Mouse (Mus musculus): ENCODE data around the gene Lrpap1. TPM values are rescaled to one million over a fixed set of nuclear protein-coding genes. Genes with fewer than 3 reads are reported as not detected.

Lrpap1 gene
- polyA plus RNA-seq, 1 experiment, result 113 TPM

GRCm38 (mm10) chr5:35070953-35071352 lies 34.6 kb downstream of the Lrpap1 start:
- no peak overlapping the region for H3K27ac ChIP-seq (ENCODE audit: insufficient read depth, low read length)

DNA sequence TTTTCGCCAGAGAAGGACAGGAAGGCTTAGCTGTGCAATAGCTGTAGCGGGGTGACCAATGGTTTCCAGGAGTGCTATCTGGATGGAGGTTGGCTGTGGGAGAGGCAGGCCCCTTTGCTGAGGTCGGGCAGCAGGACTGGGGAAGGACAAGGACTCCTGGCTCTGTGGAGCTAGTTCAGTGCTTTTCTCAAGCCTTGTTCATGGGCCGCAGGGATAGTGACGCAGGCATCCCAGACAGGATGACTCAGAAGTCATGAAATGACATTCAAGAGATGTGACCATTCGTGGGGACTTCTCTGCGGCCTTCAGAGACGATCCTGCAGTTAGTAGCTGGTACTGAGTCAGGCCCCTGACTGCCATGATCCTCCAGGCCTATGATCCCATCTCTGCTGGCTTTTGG lies 35.3 kb downstream of the Lrpap1 start:
- Histone ChIP-seq H3K4me3 (ENCODE audit: insufficient read depth, low read length) (no peak overlapping the region), H3K4me1 (ENCODE audit: control insufficient read depth, insufficient read depth, low read length) (no peaks in the 10 kb centered on the region), H3K27ac (ENCODE audit: insufficient read depth, low read length) (no peak overlapping the region)
- TF ChIP-seq POLR2A (IDR thresholded peaks at IDR 0.05; ENCODE audit: extremely low read depth, insufficient read depth, low read length) (no peak), CTCF (IDR thresholded peaks at IDR 0.05; ENCODE audit: extremely low read depth, insufficient read depth, low read length) (no peak)

More at GRCm38 (mm10) chr5:35070953-35071352, 34.6 kb downstream of the Lrpap1 start:
- no peak overlapping the region for H3K4me3 ChIP-seq (ENCODE audit: insufficient read depth, low read length)
- no peak for TF ChIP-seq CTCF (IDR thresholded peaks at IDR 0.05; ENCODE audit: extremely low read depth, insufficient read depth, low read length)
- TF ChIP-seq POLR2A (IDR thresholded peaks at IDR 0.05; ENCODE audit: extremely low read depth, insufficient read depth, low read length), result no peak
- H3K4me1 ChIP-seq (ENCODE audit: control insufficient read depth, insufficient read depth, low read length), result no peaks in the 10 kb centered on the region

- Histone ChIP-seq H3K27ac (ENCODE audit: insufficient read depth, low read length) (no peak overlapping the region), H3K4me1 (ENCODE audit: control insufficient read depth, insufficient read depth, low read length) (no peaks in the 10 kb centered on the region)
- no peak for TF ChIP-seq CTCF (IDR thresholded peaks at IDR 0.05; ENCODE audit: extremely low read depth, insufficient read depth, low read length)
- TF ChIP-seq POLR2A (IDR thresholded peaks at IDR 0.05; ENCODE audit: extremely low read depth, insufficient read depth, low read length), result no peak
Measured at GRCm38 (mm10) chr5:35069841-35070240, 35.7 kb downstream of the Lrpap1 start.

DNA sequence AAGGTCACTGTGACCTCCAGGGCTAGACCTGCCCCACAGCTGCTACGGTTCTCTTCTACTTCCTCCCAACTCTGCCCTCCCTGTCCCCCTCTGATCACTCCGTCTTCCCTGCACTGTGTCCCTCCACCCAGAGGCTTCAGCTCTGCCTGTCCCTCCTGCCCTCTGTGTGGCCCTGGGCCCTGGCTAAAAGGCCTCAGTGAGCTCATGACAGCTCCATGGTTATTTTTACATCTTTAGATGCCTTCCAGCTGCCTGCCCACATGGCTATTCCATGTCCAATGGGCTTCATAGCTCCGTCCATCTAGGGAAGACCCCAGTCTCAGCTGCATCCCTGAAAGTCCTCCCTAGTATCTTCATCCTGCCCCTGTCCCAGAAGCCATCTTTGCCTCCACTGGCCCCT lies 45.5 kb downstream of the Lrpap1 start:
- Histone ChIP-seq H3K4me3 (ENCODE audit: insufficient read depth, low read length) (no peak overlapping the region), H3K27ac (ENCODE audit: insufficient read depth, low read length) (no peak overlapping the region), H3K4me1 (ENCODE audit: control insufficient read depth, insufficient read depth, low read length) (peaks cover 5% of the 10 kb centered on the region)
- TF ChIP-seq POLR2A (IDR thresholded peaks at IDR 0.05; ENCODE audit: extremely low read depth, insufficient read depth, low read length) (no peak), CTCF (IDR thresholded peaks at IDR 0.05; ENCODE audit: extremely low read depth, insufficient read depth, low read length) (no peak)

More at GRCm38 (mm10) chr5:35069841-35070240, 35.7 kb downstream of the Lrpap1 start:
- no peak overlapping the region for H3K4me3 ChIP-seq (ENCODE audit: insufficient read depth, low read length)

GRCm38 (mm10) chr5:35058216-35058615 lies 47.4 kb downstream of the Lrpap1 start:
- peaks cover 5% of the 10 kb centered on the region for H3K4me1 ChIP-seq (ENCODE audit: control insufficient read depth, insufficient read depth, low read length)
- TF ChIP-seq POLR2A (IDR thresholded peaks at IDR 0.05; ENCODE audit: extremely low read depth, insufficient read depth, low read length), result no peak
- no peak for TF ChIP-seq CTCF (IDR thresholded peaks at IDR 0.05; ENCODE audit: extremely low read depth, insufficient read depth, low read length)
- H3K4me3 ChIP-seq (ENCODE audit: insufficient read depth, low read length), result peak overlapping the region; percentile 82; the same call in 1 of the 2 replicates
- H3K27ac ChIP-seq (ENCODE audit: insufficient read depth, low read length), result no peak overlapping the region

- no peak for TF ChIP-seq POLR2A (IDR thresholded peaks at IDR 0.05; ENCODE audit: extremely low read depth, insufficient read depth, low read length)
- TF ChIP-seq CTCF (IDR thresholded peaks at IDR 0.05; ENCODE audit: extremely low read depth, insufficient read depth, low read length), result no peak
- no peak overlapping the region for H3K27ac ChIP-seq (ENCODE audit: insufficient read depth, low read length)
- peak overlapping the region; percentile 82 for H3K4me3 ChIP-seq (ENCODE audit: insufficient read depth, low read length)
- peaks cover 5% of the 10 kb centered on the region for H3K4me1 ChIP-seq (ENCODE audit: control insufficient read depth, insufficient read depth, low read length)
Measured at GRCm38 (mm10) chr5:35057582-35057981, 48.0 kb downstream of the Lrpap1 start.

DNA sequence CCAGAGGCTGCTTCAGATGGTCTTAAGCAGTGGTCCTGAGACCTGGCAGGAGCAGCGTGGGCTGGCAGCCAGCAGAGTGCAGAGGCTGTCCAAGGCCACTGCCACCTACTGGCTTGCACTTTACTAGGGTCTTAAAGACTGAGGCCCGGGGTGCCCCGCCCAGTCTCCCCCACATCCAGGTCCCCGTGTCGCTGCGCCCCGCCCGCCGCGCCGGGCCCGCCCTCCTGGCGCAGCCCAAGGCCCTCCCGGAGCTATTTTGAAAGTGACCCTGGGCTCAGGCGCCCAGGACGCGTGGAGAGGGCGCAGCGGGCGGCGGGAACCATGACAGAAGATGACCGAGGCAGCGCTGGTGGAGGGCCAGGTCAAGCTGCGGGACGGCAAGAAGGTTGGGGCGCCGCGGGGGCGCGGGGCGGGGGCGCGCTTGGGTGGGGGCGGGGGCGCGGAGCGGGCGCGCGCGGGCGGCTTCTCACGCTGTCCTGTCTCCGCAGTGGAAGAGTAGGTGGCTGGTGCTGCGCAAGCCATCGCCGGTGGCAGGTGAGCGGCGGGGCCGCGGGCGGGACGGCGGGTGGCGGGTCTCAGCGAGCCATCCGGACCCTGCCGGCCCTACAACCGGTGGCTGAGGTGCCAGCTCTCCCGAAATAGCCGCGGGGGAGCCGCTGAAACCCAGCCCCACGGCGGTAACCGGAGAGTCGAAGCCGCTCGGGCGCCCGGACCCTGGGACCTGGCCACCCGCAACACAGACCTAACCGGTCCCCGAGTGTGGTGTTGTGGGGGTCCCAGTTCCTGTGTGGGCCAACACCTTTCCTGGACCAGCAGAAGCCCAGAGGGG lies 48.7 kb downstream of the Lrpap1 start, which contains the start of gene Dok7:
TSS of gene Dok7 (plus strand) at position 163 of the 829 bp plus-strand sequence.
- TF ChIP-seq CTCF (IDR thresholded peaks at IDR 0.05; ENCODE audit: extremely low read depth, insufficient read depth, low read length) (no peak), POLR2A (IDR thresholded peaks at IDR 0.05; ENCODE audit: extremely low read depth, insufficient read depth, low read length) (no peak)
- Histone ChIP-seq H3K27ac (ENCODE audit: insufficient read depth, low read length) (no peak within 1 kb of the TSS), H3K4me1 (ENCODE audit: control insufficient read depth, insufficient read depth, low read length) (peaks cover 5% of the 10 kb centered on the region), H3K4me3 (ENCODE audit: insufficient read depth, low read length) (peak within 1 kb of the TSS; percentile 82)

DNA sequence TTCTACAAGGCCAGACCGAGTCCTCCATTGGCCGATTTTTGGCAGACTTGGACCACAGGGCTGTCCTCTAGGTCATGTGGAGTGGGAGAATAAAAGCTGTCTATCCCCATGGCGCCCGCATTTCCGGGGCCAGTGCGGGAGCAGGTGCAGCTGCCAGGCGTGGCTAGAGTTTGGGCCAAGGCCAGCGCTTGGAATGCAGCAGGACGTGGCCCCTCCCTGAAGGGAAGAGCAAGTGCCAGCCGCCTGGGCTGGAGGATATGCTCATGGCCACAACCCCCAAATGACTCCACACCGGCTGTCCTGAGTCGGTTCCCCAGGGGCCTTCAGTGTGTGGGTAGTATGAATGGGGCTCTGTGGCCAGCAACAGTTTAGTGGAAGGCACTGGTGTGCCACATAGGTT lies 50.5 kb downstream of the Lrpap1 start:
- no peak overlapping the region for H3K27ac ChIP-seq (ENCODE audit: insufficient read depth, low read length)
- no peak overlapping the region for H3K4me3 ChIP-seq (ENCODE audit: insufficient read depth, low read length)
- H3K4me1 ChIP-seq (ENCODE audit: control insufficient read depth, insufficient read depth, low read length), result peaks cover 5% of the 10 kb centered on the region
- TF ChIP-seq POLR2A (IDR thresholded peaks at IDR 0.05; ENCODE audit: extremely low read depth, insufficient read depth, low read length) (no peak), CTCF (IDR thresholded peaks at IDR 0.05; ENCODE audit: extremely low read depth, insufficient read depth, low read length) (no peak)

- peaks cover 5% of the 10 kb centered on the region for H3K4me1 ChIP-seq (ENCODE audit: control insufficient read depth, insufficient read depth, low read length)
- H3K27ac ChIP-seq (ENCODE audit: insufficient read depth, low read length), result no peak overlapping the region
- no peak overlapping the region for H3K4me3 ChIP-seq (ENCODE audit: insufficient read depth, low read length)
- TF ChIP-seq POLR2A (IDR thresholded peaks at IDR 0.05; ENCODE audit: extremely low read depth, insufficient read depth, low read length) (no peak), CTCF (IDR thresholded peaks at IDR 0.05; ENCODE audit: extremely low read depth, insufficient read depth, low read length) (no peak)
Measured at GRCm38 (mm10) chr5:35054628-35055027, 50.9 kb downstream of the Lrpap1 start.

GRCm38 (mm10) chr5:35050541-35050940 lies 55.0 kb downstream of the Lrpap1 start:
- H3K27ac ChIP-seq (ENCODE audit: insufficient read depth, low read length), result no peak overlapping the region
- H3K4me3 ChIP-seq (ENCODE audit: insufficient read depth, low read length), result no peak overlapping the region
- TF ChIP-seq CTCF (IDR thresholded peaks at IDR 0.05; ENCODE audit: extremely low read depth, insufficient read depth, low read length) (peak; percentile 30; the same call in 1 of the 2 replicates), POLR2A (IDR thresholded peaks at IDR 0.05; ENCODE audit: extremely low read depth, insufficient read depth, low read length) (no peak)
- no peaks in the 10 kb centered on the region for H3K4me1 ChIP-seq (ENCODE audit: control insufficient read depth, insufficient read depth, low read length)
